Mouse (Mus musculus) CH12.LX (cell line): ENCODE measurements at regions not wholly inside any gene's neighbourhood (a gene's known extent, or its start where the extent isn't known, plus 50 kb on each side); places are given as distances from the start of the nearest gene placed in this dataset.

ENCODE experiments used
- DNase-seq: peaks from one replicate; pipeline ENCODE4 v3.0.0-alpha.2; 2013; ENCODE audit errors: extremely low read depth
- H3K27ac ChIP-seq: 2 replicates; pipeline ENCODE4 v1.5.1; 2012; ENCODE audit warnings: low read depth, mild to moderate bottlenecking, control low read depth, moderate library complexity; ENCODE audit not compliant: insufficient read depth
- H3K27me3 ChIP-seq: replicated peaks from 2 replicates; pipeline ENCODE3; 2012; ENCODE audit warnings: inconsistent platforms
- H3K36me3 ChIP-seq, 2 experiments: replicated peaks in 1 of 2; 2 replicates each; pipeline versions ENCODE3 to v1.6.1; 2012; ENCODE audit warnings: inconsistent platforms in 1 of 2, low read length in 1 of 2, mild to moderate bottlenecking in 1 of 2, mixed read lengths in 1 of 2, moderate library complexity in 1 of 2; ENCODE audit not compliant: control insufficient read depth in 1 of 2, insufficient read depth in 1 of 2
- H3K4me1 ChIP-seq, 2 experiments: 2 replicates each; pipeline ENCODE4 v1.6.1; 2012; ENCODE audit warnings: inconsistent platforms in 1 of 2, moderate library complexity in 1 of 2; ENCODE audit not compliant: insufficient read depth in 2 of 2, control insufficient read depth in 1 of 2
- H3K4me2 ChIP-seq: 2 replicates; pipeline ENCODE4 v1.6.1; 2012; ENCODE audit warnings: low read depth, mild to moderate bottlenecking, control low read depth; ENCODE audit not compliant: poor library complexity, insufficient read depth, severe bottlenecking
- H3K4me3 ChIP-seq, 3 experiments: fragments of 150-350 bp in 1 of 3; sonication (generic) in 1 of 3; replicated peaks in 1 of 3; 2 replicates each; pipeline versions ENCODE3 to v1.5.1; 2011 to 2012; ENCODE audit warnings: low read depth in 2 of 3, low read length in 2 of 3, mild to moderate bottlenecking in 2 of 3, moderate library complexity in 2 of 3, control low read depth in 1 of 3, improper control_type of control experiment in 1 of 3, inconsistent platforms in 1 of 3, mixed read lengths in 1 of 3; ENCODE audit not compliant: poor library complexity in 1 of 3
- H3K79me2 ChIP-seq: replicated peaks from 2 replicates; pipeline ENCODE4 v1.6.1; 2012; ENCODE audit warnings: mild to moderate bottlenecking, moderate library complexity; ENCODE audit not compliant: control insufficient read depth, poor library complexity, insufficient read depth, severe bottlenecking; ENCODE audit errors: extremely low read depth
- H3K9ac ChIP-seq: 2 replicates; pipeline ENCODE4 v1.6.1; 2012; ENCODE audit warnings: low read depth, mild to moderate bottlenecking, control low read depth, moderate library complexity; ENCODE audit not compliant: insufficient read depth
- H3K9me3 ChIP-seq: replicated peaks from 2 replicates; pipeline ENCODE3; 2012; ENCODE audit warnings: low read length, inconsistent platforms, mixed read lengths
- BHLHE40 ChIP-seq: IDR thresholded peaks from 2 replicates; pipeline ENCODE4 v1.6.1; 2011; ENCODE audit warnings: mild to moderate bottlenecking, low read depth, low read length, improper control_type of control experiment
- CTCF ChIP-seq, 2 experiments: IDR thresholded peaks in 1 of 2; conservative IDR thresholded peaks in 1 of 2; 2 replicates each; pipeline ENCODE4 v1.5.1; 2011 to 2012; ENCODE audit warnings: low read depth in 2 of 2, low read length in 2 of 2, improper control_type of control experiment in 1 of 2, inconsistent platforms in 1 of 2, mild to moderate bottlenecking in 1 of 2, moderate library complexity in 1 of 2
- E2F4 ChIP-seq: IDR thresholded peaks from 2 replicates; pipeline ENCODE4 v1.6.1; 2011; ENCODE audit warnings: low read depth, low read length, improper control_type of control experiment; ENCODE audit not compliant: insufficient replicate concordance
- ETS1 ChIP-seq: conservative IDR thresholded peaks from 2 replicates; pipeline ENCODE4 v1.6.1; 2012; ENCODE audit warnings: low read depth, mild to moderate bottlenecking, inconsistent platforms, low read length, improper control_type of control experiment, moderate library complexity
- GABPA ChIP-seq: IDR thresholded peaks from 2 replicates; pipeline ENCODE4 v1.6.1; 2012; ENCODE audit warnings: low read depth, low read length, improper control_type of control experiment, inconsistent platforms; ENCODE audit not compliant: insufficient replicate concordance
- IRF4 ChIP-seq: IDR thresholded peaks from 2 replicates; pipeline ENCODE4 v1.6.1; 2014; ENCODE audit warnings: low read depth, mild to moderate bottlenecking, inconsistent platforms, low read length, improper control_type of control experiment
- JUN ChIP-seq: IDR thresholded peaks from 2 replicates; pipeline ENCODE4 v1.6.1; 2011; ENCODE audit warnings: low read depth, mild to moderate bottlenecking, low read length, improper control_type of control experiment, moderate library complexity; ENCODE audit not compliant: insufficient read depth
- KAT2A ChIP-seq: IDR thresholded peaks from 2 replicates; pipeline ENCODE4 v1.6.1; 2012; ENCODE audit warnings: low read length, improper control_type of control experiment, inconsistent platforms; ENCODE audit not compliant: insufficient replicate concordance
- MAZ ChIP-seq: IDR thresholded peaks from 2 replicates; pipeline ENCODE4 v1.6.1; 2012; ENCODE audit warnings: low read depth, mild to moderate bottlenecking, inconsistent platforms, low read length, improper control_type of control experiment, moderate library complexity
- SIN3A ChIP-seq: IDR thresholded peaks from 2 replicates; pipeline ENCODE4 v1.6.1; 2012; ENCODE audit warnings: low read length, improper control_type of control experiment, inconsistent platforms
- SMC3 ChIP-seq: IDR thresholded peaks from 2 replicates; pipeline ENCODE4 v1.6.1; 2011; ENCODE audit warnings: low read depth, low read length, improper control_type of control experiment
- TBP ChIP-seq: conservative IDR thresholded peaks from 2 replicates; pipeline ENCODE4 v1.6.1; 2011; ENCODE audit warnings: low read depth, low read length, improper control_type of control experiment
- ZC3H11A ChIP-seq: IDR thresholded peaks from 2 replicates; pipeline ENCODE4 v1.6.1; 2012; ENCODE audit warnings: low read depth, mild to moderate bottlenecking, inconsistent platforms, low read length, improper control_type of control experiment
- ZKSCAN1 ChIP-seq: IDR thresholded peaks from 2 replicates; pipeline ENCODE4 v1.6.1; 2012; ENCODE audit warnings: low read depth, inconsistent platforms, low read length, improper control_type of control experiment, borderline replicate concordance
- ZMIZ1 ChIP-seq: IDR thresholded peaks from 2 replicates; pipeline ENCODE4 v1.6.1; 2012; ENCODE audit warnings: low read depth, mild to moderate bottlenecking, inconsistent platforms, low read length, improper control_type of control experiment
- ZNF384 ChIP-seq: IDR thresholded peaks from 2 replicates; pipeline ENCODE4 v1.6.1; 2012; ENCODE audit warnings: low read depth, low read length, improper control_type of control experiment, inconsistent platforms
- dilution Hi-C: fragments of 300-500 bp; cut with MboI; formaldehyde crosslinking; loops from 2 replicates; pipeline ENCODE4 v1.14.3; 2020; ENCODE audit warnings: low sequenced_read_pairs; ENCODE audit not compliant: extremely low pct_unique_long_range_greater_than_20kb, extremely low pct_ligation_motif_present
- in situ Hi-C: fragments of 300-500 bp; cut with MboI; formaldehyde crosslinking; loops from 3 replicates; pipeline ENCODE4 v1.14.3; 2019; ENCODE audit warnings: low sequenced_read_pairs, low pct_ligation_motif_present, low pct_unique_long_range_greater_than_20kb, mixed read lengths

DNA sequence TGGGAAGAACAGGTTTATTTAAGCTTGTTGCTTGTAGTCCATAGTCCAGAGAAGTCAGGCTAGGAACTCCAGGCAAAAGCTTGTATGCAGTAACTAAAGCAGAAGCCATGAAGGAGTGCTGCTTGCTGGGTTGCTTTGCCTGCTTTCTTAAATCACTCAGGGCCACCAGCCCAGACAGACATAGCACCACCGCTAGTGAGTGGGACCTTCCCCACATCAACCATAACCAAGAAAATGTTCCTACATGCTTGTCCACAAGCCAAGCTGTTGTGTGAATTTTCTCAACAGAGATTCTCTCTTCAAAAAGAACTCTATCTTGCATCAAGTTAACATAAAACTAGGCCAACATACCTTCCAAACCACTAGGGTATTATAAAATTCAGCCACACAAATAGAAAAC, 201.3 kb downstream of the Tm4sf1 start:
- no peak for TF ChIP-seq ZMIZ1
- TF ChIP-seq E2F4, result no peak
- dilution Hi-C loops (no loop called here), in situ Hi-C loops (no loop called here)
- DNase-seq, result no peak
- no peak overlapping the region for H3K9ac ChIP-seq
- no peaks in the 10 kb centered on the region for H3K36me3 ChIP-seq
- no peaks in the 10 kb centered on the region for H3K27me3 ChIP-seq
- peaks cover 23% of the 10 kb centered on the region for H3K9me3 ChIP-seq
- no peak overlapping the region for H3K4me3 ChIP-seq
- H3K79me2 ChIP-seq, result no peaks in the 10 kb centered on the region
- no peak overlapping the region for H3K27ac ChIP-seq
- H3K4me1 ChIP-seq, result no peaks in the 10 kb centered on the region
- no peak overlapping the region for H3K4me2 ChIP-seq

DNA sequence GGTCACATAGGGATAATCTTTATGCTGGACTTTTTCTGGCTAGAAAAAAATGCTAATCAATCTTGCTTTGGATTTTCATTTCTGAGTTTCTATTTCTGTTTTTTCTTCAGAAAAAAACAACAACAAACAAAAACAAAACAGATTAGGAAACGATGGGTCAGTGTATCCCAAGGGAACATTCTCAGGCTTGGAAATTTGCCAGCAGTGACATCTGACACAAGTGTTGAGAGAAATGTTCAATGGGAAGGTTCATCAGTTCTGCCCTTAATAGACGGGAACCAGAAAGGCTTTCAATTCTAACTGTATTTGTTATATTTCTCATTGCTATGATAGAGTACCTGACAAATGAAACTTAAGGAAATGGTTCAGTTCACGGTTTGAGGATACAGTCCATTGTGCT, 206.9 kb downstream of the Tm4sf1 start:
- in situ Hi-C loops, result no loop called here
- Histone ChIP-seq H3K4me1 (no peaks in the 10 kb centered on the region), H3K27ac (no peak overlapping the region), H3K9ac (no peak overlapping the region), H3K4me2 (no peak overlapping the region), H3K79me2 (no peaks in the 10 kb centered on the region), H3K36me3 (no peaks in the 10 kb centered on the region), H3K4me3 (no peak overlapping the region), H3K27me3 (no peaks in the 10 kb centered on the region), H3K9me3 (peaks cover 29% of the 10 kb centered on the region)
- dilution Hi-C loops, result no loop called here
- DNase-seq, result no peak
- TF ChIP-seq ZNF384 (no peak), ZKSCAN1 (no peak), KAT2A (no peak), MAZ (no peak), IRF4 (no peak), SIN3A (no peak), CTCF (conservative IDR thresholded peaks at IDR 0.05 in 1 of 2, IDR thresholded peaks at IDR 0.05 in 1 of 2; ENCODE audit: low read depth in 2 of 2, low read length in 2 of 2) (no peak), GABPA (no peak), JUN (no peak), TBP (no peak), ZC3H11A (no peak), BHLHE40 (no peak), ETS1 (no peak), E2F4 (no peak), SMC3 (no peak)
